Mouse (Mus musculus): ENCODE measurements around the gene Rapgef2.
"Not testable (repeated sequence)": the region's sequence is repeated elsewhere in the genome, so short reads cannot be mapped to it uniquely, and the experiment has no call there.

Gene Rapgef2

DNA sequence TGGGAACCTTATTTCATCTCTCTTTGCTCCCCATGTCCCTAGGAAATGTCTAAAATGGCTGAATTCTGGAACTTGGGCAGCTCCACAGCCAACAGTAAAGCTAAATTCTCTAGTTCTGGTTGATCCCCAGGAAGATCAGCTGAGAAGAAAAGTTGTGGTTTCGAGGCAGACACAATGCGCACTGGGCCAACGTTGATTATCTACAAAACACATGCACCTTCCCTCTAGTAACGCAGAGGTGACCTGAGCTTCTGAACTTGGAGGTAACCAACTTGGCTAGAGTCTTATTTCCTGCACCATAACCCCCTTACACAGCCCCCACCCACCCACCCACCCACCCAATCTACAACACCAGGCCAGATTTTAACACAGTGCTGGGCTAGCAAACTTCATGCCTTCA is 55.6 kb downstream of the Rapgef2 start:
- DNase-seq: no peak

- no peak for DNase-seq
Observed at GRCm38 (mm10) chr3:79229546-79229945, 56.8 kb downstream of the Rapgef2 start.

DNA sequence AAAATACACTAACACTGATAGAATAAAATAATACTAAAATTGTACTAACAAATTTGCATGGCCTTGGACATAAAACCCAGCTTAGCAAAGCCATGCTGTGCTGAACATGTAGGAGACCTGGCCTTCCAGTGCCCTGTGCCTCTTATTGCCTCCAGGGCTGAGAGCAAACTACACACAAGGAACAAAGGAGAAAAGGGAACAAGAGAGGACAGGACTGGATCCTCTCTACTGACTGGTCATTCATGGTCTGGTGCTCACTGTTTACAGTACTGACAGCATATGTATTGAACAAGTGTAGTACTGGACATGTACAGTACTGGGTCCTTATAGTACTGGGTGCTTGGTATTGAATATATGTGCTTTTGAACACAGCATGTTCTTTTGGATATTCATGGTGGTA is 58.0 kb downstream of the Rapgef2 start:
- no peak for DNase-seq

GRCm38 (mm10) chr3:79227356-79228088 is 58.8 kb downstream of the Rapgef2 start:
- DNase-seq: no peak

- DNase-seq: not testable (repeated sequence)
Observed at GRCm38 (mm10) chr3:79226807-79227206, 59.5 kb downstream of the Rapgef2 start.

GRCm38 (mm10) chr3:79225888-79226287 is 60.4 kb downstream of the Rapgef2 start:
- no peak for DNase-seq

GRCm38 (mm10) chr3:79224352-79224751 is 62.0 kb downstream of the Rapgef2 start:
- no peak for DNase-seq

GRCm38 (mm10) chr3:79223281-79223680 is 63.0 kb downstream of the Rapgef2 start:
- no peak for DNase-seq

GRCm38 (mm10) chr3:79222192-79222960 is 63.9 kb downstream of the Rapgef2 start:
- no peak for DNase-seq

GRCm38 (mm10) chr3:79221296-79222191 is 64.8 kb downstream of the Rapgef2 start:
- peak; percentile 50 for DNase-seq

DNA sequence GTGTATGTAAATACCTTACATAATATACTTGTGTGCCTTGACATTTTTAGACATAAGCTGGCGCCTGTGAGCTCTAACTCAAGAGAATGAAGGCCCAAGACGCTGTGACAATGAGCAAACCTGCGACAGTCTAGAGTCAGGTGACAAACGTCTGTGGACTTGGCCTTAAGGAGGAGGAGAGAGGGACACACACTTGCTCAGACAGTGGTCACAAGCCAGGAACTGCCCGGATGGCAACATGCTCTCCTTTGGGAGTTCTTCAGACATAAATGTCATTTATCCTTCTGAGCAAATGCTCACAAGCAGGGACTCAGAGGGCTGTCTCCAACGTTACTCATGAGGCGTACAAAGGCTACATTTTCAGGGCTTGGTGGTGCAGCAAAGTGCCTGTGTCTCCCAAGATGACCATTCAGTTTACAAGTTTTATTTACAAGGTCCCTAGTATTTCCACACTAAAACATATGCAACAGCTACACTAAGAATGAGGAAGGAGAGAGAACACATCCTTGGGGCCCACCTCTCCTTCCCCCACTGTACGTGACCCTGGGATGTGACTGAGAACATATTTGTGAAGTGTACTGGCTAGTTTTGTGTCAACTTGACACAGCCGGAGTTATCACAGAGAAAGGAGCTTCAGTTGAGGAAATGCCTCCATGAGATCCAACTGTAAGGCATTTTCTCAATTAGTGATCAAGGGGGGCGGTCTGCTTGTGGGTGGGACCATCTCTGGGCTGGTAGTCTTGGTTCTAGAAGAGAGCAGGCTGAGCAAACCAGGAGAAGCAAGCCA is 67.0 kb downstream of the Rapgef2 start:
- DNase-seq: no peak

- no peak for DNase-seq
Observed at GRCm38 (mm10) chr3:79218566-79219051, 67.7 kb downstream of the Rapgef2 start.

DNA sequence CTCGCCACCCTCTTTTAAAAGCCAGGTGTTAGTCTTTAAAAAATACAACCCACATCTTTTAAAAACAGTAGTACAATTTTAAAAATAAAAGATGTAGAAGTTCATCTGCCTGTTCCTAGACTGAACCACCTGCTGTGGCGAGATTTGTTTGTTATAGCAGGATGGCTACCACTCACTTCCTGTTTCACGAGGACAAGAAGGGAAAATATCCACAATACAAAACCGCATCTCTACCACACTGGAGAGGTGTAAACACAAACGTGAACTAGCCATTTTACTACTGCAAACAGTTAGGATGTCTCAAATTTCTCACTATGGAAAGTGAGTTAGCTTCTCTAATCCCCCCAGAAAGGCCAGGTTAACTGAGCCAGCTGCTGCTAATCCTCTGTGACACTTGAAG is 76.1 kb downstream of the Rapgef2 start:
- DNase-seq: no peak

- DNase-seq: no peak
Observed at GRCm38 (mm10) chr3:79207216-79207615, 79.1 kb downstream of the Rapgef2 start.

- DNase-seq: no peak
Observed at GRCm38 (mm10) chr3:79206524-79206923, 79.8 kb downstream of the Rapgef2 start.

- DNase-seq: no peak
Observed at GRCm38 (mm10) chr3:79205981-79206380, 80.3 kb downstream of the Rapgef2 start.

- no peak for DNase-seq
Observed at GRCm38 (mm10) chr3:79205112-79205511, 81.2 kb downstream of the Rapgef2 start.

DNA sequence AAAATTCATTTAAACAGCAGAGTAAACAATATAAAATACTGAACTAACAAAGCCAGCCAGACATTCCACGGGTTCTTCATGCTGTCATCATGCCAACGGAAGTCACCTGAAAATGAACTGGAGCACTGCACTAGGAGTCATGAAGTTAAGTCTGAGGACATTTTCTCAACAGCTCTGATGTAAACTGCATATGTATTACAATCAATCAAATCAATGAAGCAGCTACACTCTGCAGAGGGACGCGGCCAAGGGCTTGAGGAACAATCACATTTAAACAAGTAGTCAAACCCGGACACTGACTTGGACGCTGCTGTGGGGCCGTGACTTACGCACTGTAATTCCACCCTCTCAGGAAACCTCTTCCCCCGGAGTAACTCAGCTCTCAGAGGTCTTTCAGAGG is 82.1 kb downstream of the Rapgef2 start:
- no peak for DNase-seq

GRCm38 (mm10) chr3:79203821-79204220 is 82.5 kb downstream of the Rapgef2 start:
- DNase-seq: no peak

GRCm38 (mm10) chr3:79203178-79203577 is 83.1 kb downstream of the Rapgef2 start:
- no peak for DNase-seq

GRCm38 (mm10) chr3:79202275-79203153 is 83.8 kb downstream of the Rapgef2 start:
- DNase-seq: peak; percentile 64

All from right cerebral cortex, postnatal 25 days (tissue).